ENCODE assay signal across 8 mouse cellular contexts in the genomic region with DNA sequence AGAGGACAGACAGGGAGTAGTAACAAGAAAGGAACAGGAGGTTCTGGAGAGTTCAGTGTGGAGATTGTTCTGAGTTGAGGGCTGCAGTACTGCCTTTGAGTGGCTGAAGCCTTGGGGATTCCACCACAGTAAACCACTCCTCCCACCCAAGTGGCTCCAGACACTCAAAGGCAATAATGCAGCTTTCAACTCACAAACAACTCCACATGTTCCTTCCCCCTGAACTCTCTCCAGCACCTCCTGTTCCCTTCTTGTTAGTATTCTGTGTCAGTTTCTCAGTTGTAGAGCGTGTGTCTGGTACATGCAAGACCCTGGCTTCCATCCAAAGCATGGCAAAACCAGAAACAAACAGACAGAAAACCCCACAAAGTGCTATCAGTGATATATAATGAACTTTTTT. TPM values are rescaled to one million over a fixed set of nuclear protein-coding genes. Genes with fewer than 3 reads are reported as not detected.
"Had no signal": no experiment of that assay in that cellular context is flagged by ENCODE, and none has a peak within 500 bp of the region (broad histone marks: within the 10 kb centered on the region; RNA-seq: fewer than 3 reads in every experiment).

No protein-coding gene starts in this region.

RNA-seq across cellular contexts. Expression of a gene that starts 24.0 kb away (rescaled TPM):
- total RNA-seq: left cerebral cortex, postnatal 4 days had no signal
- polyA plus RNA-seq: kidney, embryonic 16.5 days; liver, embryonic 11.5 days; liver, embryonic 15.5 days; midbrain, embryonic 10.5 days; myocyte; neural tube, embryonic 11.5 days; stomach, embryonic 14.5 days had no signal

RNA-seq across cellular contexts. Expression of a gene that starts 38.3 kb away (rescaled TPM):
- polyA plus RNA-seq: myocyte had no signal
